Mouse (Mus musculus): ENCODE results near the gene Rhbg. TPM values are rescaled to one million over a fixed set of nuclear protein-coding genes. Genes with fewer than 3 reads are reported as not detected.

Gene Rhbg
- total RNA-seq, 1 experiment from 2014 or later = not detected

- ATAC-seq (ENCODE audit: extremely low read depth, insufficient number of reproducible peaks, low FRiP score, poor library complexity, severe bottlenecking) = no peak
These were observed 22.2 kb downstream of the Rhbg start for GRCm38 (mm10) chr3:88232301-88232702.

- ATAC-seq (ENCODE audit: extremely low read depth, insufficient number of reproducible peaks, low FRiP score, poor library complexity, severe bottlenecking) = no peak
These were observed 23.4 kb downstream of the Rhbg start for GRCm38 (mm10) chr3:88231061-88231641.

- no peak for ATAC-seq (ENCODE audit: extremely low read depth, insufficient number of reproducible peaks, low FRiP score, poor library complexity, severe bottlenecking)
These were observed 24.1 kb downstream of the Rhbg start for GRCm38 (mm10) chr3:88230262-88231047.

GRCm38 (mm10) chr3:88229526-88229925 is 25.0 kb downstream of the Rhbg start:
- ATAC-seq (ENCODE audit: extremely low read depth, insufficient number of reproducible peaks, low FRiP score, poor library complexity, severe bottlenecking) = no peak

GRCm38 (mm10) chr3:88228906-88229305 is 25.6 kb downstream of the Rhbg start:
- no peak for ATAC-seq (ENCODE audit: extremely low read depth, insufficient number of reproducible peaks, low FRiP score, poor library complexity, severe bottlenecking)

GRCm38 (mm10) chr3:88227976-88228375 is 26.5 kb downstream of the Rhbg start:
- no peak for ATAC-seq (ENCODE audit: extremely low read depth, insufficient number of reproducible peaks, low FRiP score, poor library complexity, severe bottlenecking)

GRCm38 (mm10) chr3:88227260-88227659 is 27.2 kb downstream of the Rhbg start:
- ATAC-seq (ENCODE audit: extremely low read depth, insufficient number of reproducible peaks, low FRiP score, poor library complexity, severe bottlenecking) = no peak

- no peak for ATAC-seq (ENCODE audit: extremely low read depth, insufficient number of reproducible peaks, low FRiP score, poor library complexity, severe bottlenecking)
These were observed 28.2 kb downstream of the Rhbg start for GRCm38 (mm10) chr3:88226101-88226845.

GRCm38 (mm10) chr3:88224929-88225328 is 29.6 kb downstream of the Rhbg start:
- no peak for ATAC-seq (ENCODE audit: extremely low read depth, insufficient number of reproducible peaks, low FRiP score, poor library complexity, severe bottlenecking)

- ATAC-seq (ENCODE audit: extremely low read depth, insufficient number of reproducible peaks, low FRiP score, poor library complexity, severe bottlenecking) = no peak
These were observed 32.1 kb downstream of the Rhbg start for GRCm38 (mm10) chr3:88222446-88222845.

- no peak for ATAC-seq (ENCODE audit: extremely low read depth, insufficient number of reproducible peaks, low FRiP score, poor library complexity, severe bottlenecking)
These were observed 32.8 kb downstream of the Rhbg start for GRCm38 (mm10) chr3:88221519-88222390.

- no peak for ATAC-seq (ENCODE audit: extremely low read depth, insufficient number of reproducible peaks, low FRiP score, poor library complexity, severe bottlenecking)
These were observed 33.7 kb downstream of the Rhbg start for GRCm38 (mm10) chr3:88220842-88221241.

- no peak for ATAC-seq (ENCODE audit: extremely low read depth, insufficient number of reproducible peaks, low FRiP score, poor library complexity, severe bottlenecking)
These were observed 34.6 kb downstream of the Rhbg start for GRCm38 (mm10) chr3:88219940-88220339.

- no peak for ATAC-seq (ENCODE audit: extremely low read depth, insufficient number of reproducible peaks, low FRiP score, poor library complexity, severe bottlenecking)
These were observed 36.8 kb downstream of the Rhbg start for GRCm38 (mm10) chr3:88217679-88218078.

- no peak for ATAC-seq (ENCODE audit: extremely low read depth, insufficient number of reproducible peaks, low FRiP score, poor library complexity, severe bottlenecking)
These were observed 37.8 kb downstream of the Rhbg start for GRCm38 (mm10) chr3:88216534-88217326.

GRCm38 (mm10) chr3:88216116-88216515 is 38.4 kb downstream of the Rhbg start:
- ATAC-seq (ENCODE audit: extremely low read depth, insufficient number of reproducible peaks, low FRiP score, poor library complexity, severe bottlenecking) = no peak

GRCm38 (mm10) chr3:88215553-88216004 is 38.9 kb downstream of the Rhbg start:
- ATAC-seq (ENCODE audit: extremely low read depth, insufficient number of reproducible peaks, low FRiP score, poor library complexity, severe bottlenecking) = no peak

- ATAC-seq (ENCODE audit: extremely low read depth, insufficient number of reproducible peaks, low FRiP score, poor library complexity, severe bottlenecking) = no peak
These were observed 39.4 kb downstream of the Rhbg start for GRCm38 (mm10) chr3:88214971-88215552.

Measured in neutrophil, adult 5-6 weeks (primary cell).